Comparison of ENCODE assay signal across 12 mouse cellular contexts in the genomic region with DNA sequence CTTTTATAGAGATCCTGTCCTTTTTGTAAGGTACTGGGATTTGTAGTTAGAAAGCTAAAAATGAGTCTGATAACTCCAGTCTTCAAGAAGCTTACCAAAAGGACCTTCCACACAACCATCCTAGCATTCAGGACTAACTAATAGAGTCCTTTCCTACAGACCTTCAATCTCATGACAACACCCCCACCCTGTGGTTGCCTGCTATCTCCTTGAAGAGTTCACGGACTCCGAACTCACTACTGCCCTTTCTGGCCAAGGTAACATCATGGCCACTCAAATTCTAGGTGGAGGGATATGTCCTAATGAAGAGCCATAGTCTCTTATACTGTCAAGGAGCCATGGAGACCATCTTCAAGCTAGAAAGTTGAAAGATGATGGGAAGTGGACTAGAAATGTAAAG.
A peak's percentile ranks its signal among the peaks of the same experiment; 100 is the strongest.
DNase-seq lines count a peak whose midpoint lies in the region; ATAC-seq lines count a peak whose summit lies in the region.
"Had no signal": no experiment of that assay in that cellular context is flagged by ENCODE, and none has a peak within 500 bp of the region (broad histone marks: within the 10 kb centered on the region; RNA-seq: fewer than 3 reads in every experiment).

No protein-coding gene starts in this region.

- no peak overlapping the region for H3K9ac ChIP-seq in kidney, embryonic 15.5 days
- H3K9ac ChIP-seq: heart, embryonic 15.5 days; neural tube, embryonic 13.5 days had no signal

- peaks cover 43% of the 10 kb centered on the region for H3K4me1 ChIP-seq in kidney, embryonic 15.5 days

- H3K27me3 ChIP-seq in kidney, embryonic 15.5 days, result no peaks in the 10 kb centered on the region
- H3K27me3 ChIP-seq: heart, embryonic 15.5 days had no signal

- H3K4me2 ChIP-seq in kidney, embryonic 15.5 days, result no peak overlapping the region
- H3K4me2 ChIP-seq: heart, embryonic 15.5 days; neural tube, embryonic 13.5 days had no signal

- DNase-seq in gastrocnemius, adult 18-20 months (ENCODE audit: low spot score), result peak; percentile 51
- no peak for DNase-seq in gastrocnemius, postnatal 25 days
- DNase-seq in retina, embryonic 14.5 days (ENCODE audit: low spot score), result peak; percentile 17
- DNase-seq in retina, postnatal 1 day, result no peak
- peak; percentile 41 for DNase-seq in skeletal muscle tissue, adult 2 months (ENCODE audit: low read depth, low spot score)
- no peak for DNase-seq in frontal cortex, postnatal 25 days (ENCODE audit: low spot score in 2 of 2)
- DNase-seq in ovary, adult 18-20 months (ENCODE audit: low spot score), result no peak
- DNase-seq: cerebellum, adult 8-10 months; thymus, postnatal 14 days had no signal

- H3K4me3 ChIP-seq in kidney, embryonic 15.5 days (replicated peaks), result no peak overlapping the region
- H3K4me3 ChIP-seq: heart, embryonic 15.5 days; neural tube, embryonic 13.5 days had no signal

- 81% methylated on average over 2 of the region's 2 CpGs for WGBS in kidney, embryonic 15.5 days

- 0 out of 2 replicates have a peak, but pooled peaks have one; percentile 0 for ATAC-seq in kidney, embryonic 15.5 days (replicated peaks; ENCODE audit: low FRiP score)

- peak overlapping the region; percentile 99 for H3K27ac ChIP-seq in kidney, embryonic 15.5 days
- H3K27ac ChIP-seq: heart, embryonic 15.5 days; neural tube, embryonic 13.5 days had no signal

- H3K36me3 ChIP-seq in kidney, embryonic 15.5 days, result no peaks in the 10 kb centered on the region
- H3K36me3 ChIP-seq: heart, embryonic 15.5 days; neural tube, embryonic 13.5 days had no signal

- no peaks in the 10 kb centered on the region for H3K9me3 ChIP-seq in kidney, embryonic 15.5 days (replicated peaks)
- H3K9me3 ChIP-seq: heart, embryonic 15.5 days; neural tube, embryonic 13.5 days had no signal

Comparison
In these comparisons a context has a peak if more than half of its experiments do, and no peak if none do; other contexts are left out.
1. DNase-seq: peak in gastrocnemius, adult 18-20 months (single experiment), retina, embryonic 14.5 days (single experiment) and skeletal muscle tissue, adult 2 months (single experiment); none in gastrocnemius, postnatal 25 days (single experiment), retina, postnatal 1 day (single experiment), frontal cortex, postnatal 25 days (0 of 2) and ovary, adult 18-20 months (single experiment).